Mouse (Mus musculus) liver, adult (tissue): ENCODE results near the gene Zbtb32.

ENCODE experiments used
- GATA4 ChIP-seq: IDR thresholded peaks from 2 replicates; pipeline ENCODE4 v1.6.1; 2014; ENCODE audit warnings: mild to moderate bottlenecking, low read length; ENCODE audit not compliant: insufficient replicate concordance

The Zbtb32 gene

GRCm38 (mm10) chr7:30612654-30613402, 14.1 kb upstream of the Zbtb32 start, which contains the start of gene Upk1a:
Gene Upk1a, minus strand, starts transcription at chr7:30612847.
- TF ChIP-seq GATA4, result no peak

DNA sequence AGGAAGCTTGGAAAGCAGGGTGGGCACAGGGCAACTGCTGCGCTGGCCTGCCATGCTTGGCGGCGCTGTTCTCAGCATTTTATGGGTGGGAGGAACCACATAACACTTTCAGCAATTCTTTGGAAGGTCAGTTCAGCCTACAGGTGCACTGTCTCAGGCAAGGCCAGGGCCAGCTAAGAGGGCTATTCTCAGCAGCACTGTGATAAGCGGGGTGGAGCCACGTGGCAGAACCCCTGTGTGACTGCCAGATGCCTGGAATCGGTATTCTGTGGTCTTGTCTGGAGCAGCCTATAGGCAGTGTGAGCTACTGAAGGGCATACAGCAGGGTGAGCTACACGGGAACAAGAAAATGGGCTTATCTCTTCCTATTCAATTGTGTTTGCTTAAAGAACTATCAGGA, 11.3 kb upstream of the Zbtb32 start:
- no peak for TF ChIP-seq GATA4

- no peak for TF ChIP-seq GATA4
Observed at GRCm38 (mm10) chr7:30608476-30608875, 9.8 kb upstream of the Zbtb32 start.

- no peak for TF ChIP-seq GATA4
Observed at GRCm38 (mm10) chr7:30607706-30608309, 9.1 kb upstream of the Zbtb32 start.

- no peak for TF ChIP-seq GATA4
Observed at GRCm38 (mm10) chr7:30604944-30605343, 6.2 kb upstream of the Zbtb32 start.

DNA sequence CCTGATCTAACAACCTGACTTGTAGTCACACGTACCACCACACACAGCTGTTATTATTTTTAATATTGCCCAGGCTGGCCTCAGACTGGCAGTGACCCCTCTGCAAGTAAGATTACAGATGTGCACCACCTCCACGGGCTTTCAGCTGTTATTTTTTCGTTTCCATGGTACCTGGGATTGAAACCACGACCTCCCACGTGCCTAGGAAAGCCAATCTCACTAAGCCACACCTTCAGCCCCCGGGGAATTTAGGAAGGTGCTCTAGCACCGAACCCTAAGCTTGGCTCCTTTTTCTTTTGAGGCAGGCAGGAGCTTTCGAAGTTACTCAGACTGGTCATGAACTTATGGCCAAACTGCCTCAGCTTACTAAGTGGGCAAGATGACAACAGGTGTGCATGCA, 5.7 kb upstream of the Zbtb32 start:
- no peak for TF ChIP-seq GATA4

GRCm38 (mm10) chr7:30602583-30602982, 3.9 kb upstream of the Zbtb32 start:
- TF ChIP-seq GATA4, result no peak

DNA sequence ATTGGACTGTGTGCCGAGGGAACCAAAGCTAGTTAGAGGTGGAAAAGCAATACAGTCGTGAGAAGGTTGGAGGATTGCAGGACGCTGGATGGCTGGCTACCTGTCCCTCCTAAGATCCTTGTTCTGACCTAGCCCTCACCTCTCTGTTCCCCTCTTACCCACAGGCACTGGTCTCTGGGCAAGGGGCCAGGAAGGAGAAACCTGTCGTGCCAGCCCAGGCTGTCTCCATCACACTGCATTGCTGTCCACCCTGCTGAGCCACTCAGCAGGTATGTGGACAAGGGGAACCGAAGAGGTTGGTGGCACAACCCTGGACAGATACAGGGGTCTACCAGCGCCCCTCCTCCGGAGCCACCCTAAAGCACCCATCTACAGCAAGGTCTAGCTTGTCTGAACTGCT, 1.9 kb upstream of the Zbtb32 start:
- TF ChIP-seq GATA4, result no peak

- TF ChIP-seq GATA4, result no peak
Observed at GRCm38 (mm10) chr7:30599933-30600353, 1.2 kb upstream of the Zbtb32 start.

DNA sequence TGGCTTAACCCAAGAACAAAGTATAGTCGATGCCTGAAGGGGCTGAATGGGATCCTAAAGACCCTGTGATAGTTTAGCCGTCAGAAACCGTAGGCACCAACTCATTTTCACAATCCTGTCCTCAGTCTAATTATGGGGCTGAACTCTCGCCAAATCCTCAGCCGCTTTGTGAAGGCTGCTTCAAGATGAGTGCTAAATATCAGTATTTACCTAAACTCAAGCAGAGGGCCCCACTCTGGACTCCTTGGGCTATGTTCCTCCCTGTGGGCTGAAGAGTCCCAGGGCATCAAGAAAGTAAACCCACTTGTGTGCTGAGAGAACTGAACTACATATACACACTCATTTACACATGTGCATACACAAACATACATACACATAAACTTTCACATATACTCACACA, 1.9 kb downstream of the Zbtb32 start:
- no peak for TF ChIP-seq GATA4

GRCm38 (mm10) chr7:30596093-30596492, 2.6 kb downstream of the Zbtb32 start:
- no peak for TF ChIP-seq GATA4

DNA sequence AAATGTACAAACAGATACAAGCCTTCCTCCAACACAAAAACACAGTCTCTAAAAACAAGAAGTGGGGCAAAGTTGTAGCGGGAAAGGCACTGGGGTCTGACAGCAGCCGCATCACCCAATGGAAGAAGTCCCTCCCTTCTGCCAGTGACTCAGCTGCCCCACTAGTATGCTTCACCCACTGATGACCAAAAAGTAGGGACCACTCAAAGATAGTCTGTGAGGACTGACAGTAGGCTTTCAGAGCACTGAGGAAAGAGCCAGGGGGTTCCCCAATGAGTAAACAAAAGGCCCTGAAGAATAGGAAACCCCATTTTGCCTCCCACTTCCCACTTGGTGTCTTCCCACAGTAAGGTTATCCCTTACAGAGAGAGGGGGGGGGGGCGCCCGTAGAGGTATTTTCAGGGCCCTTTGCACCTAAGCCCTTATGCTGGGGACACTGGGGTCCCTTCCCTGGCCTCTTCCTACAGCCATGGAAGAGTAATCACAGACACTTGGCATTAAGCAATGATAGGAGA, 4.1 kb downstream of the Zbtb32 start:
- TF ChIP-seq GATA4, result no peak

DNA sequence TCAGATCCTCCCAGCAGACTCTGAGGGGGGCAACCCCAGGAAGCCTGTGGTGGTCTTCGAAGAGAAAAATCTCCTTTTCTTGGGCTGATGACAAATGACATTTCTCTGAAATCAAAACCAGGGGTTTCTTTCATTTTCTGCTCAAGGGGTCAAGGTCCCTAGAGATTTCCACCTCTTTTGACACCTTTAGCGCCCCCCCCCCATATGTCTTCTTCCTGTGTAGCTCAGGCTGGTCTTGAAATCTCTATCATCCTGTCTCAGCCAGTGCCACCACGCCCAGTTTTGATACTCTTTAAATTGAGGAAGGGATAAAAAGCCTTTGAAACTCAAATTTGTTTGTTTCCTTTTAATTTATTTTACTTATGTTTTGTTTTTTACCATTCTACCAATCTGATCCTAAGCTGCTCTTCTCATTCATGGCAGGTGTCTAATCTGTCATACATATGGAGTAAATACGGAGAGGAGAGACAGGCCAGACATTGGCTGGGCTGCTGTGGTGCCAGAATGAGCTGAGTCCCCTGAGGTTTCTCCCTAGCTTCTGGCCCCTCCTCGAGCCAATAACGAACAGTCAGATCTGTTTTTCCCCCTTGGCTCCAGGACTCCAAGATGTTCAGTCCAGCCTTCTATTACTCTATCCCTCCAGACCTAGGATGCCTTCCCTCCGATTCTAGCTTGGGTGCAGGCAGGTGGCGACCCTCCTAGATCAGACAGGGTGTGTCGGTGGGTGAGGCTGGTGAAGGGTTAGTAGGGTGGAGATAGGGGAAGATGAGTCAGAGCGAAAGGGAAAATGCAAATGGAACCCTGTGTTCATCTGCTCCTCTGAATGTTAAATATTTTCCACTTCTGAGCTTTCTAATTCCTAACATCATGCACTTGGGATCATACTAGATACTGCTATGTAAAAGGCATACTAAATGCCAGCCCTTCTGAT, 4.9 kb downstream of the Zbtb32 start:
- TF ChIP-seq GATA4, result no peak

GRCm38 (mm10) chr7:30592772-30593423, 5.8 kb downstream of the Zbtb32 start:
- no peak for TF ChIP-seq GATA4

DNA sequence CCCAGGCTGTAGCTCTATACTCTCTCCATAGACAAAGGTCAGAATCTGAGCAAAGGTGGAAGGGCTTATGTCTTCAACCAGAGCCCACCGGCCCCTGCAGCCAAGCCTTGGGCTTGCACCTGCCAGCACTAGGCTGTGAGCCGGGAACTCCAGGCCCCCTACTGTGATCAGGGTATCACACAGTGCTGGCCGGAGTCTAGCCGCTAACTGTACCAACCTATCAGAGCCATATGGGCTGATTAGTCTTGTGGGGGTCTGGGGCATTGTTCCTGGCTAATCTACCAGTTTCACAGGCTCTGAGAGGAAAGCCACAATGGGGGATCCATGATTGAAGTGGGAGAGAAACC, 7.1 kb downstream of the Zbtb32 start:
- no peak for TF ChIP-seq GATA4
